22 mouse cellular contexts compared by ENCODE assay signal in the genomic region with DNA sequence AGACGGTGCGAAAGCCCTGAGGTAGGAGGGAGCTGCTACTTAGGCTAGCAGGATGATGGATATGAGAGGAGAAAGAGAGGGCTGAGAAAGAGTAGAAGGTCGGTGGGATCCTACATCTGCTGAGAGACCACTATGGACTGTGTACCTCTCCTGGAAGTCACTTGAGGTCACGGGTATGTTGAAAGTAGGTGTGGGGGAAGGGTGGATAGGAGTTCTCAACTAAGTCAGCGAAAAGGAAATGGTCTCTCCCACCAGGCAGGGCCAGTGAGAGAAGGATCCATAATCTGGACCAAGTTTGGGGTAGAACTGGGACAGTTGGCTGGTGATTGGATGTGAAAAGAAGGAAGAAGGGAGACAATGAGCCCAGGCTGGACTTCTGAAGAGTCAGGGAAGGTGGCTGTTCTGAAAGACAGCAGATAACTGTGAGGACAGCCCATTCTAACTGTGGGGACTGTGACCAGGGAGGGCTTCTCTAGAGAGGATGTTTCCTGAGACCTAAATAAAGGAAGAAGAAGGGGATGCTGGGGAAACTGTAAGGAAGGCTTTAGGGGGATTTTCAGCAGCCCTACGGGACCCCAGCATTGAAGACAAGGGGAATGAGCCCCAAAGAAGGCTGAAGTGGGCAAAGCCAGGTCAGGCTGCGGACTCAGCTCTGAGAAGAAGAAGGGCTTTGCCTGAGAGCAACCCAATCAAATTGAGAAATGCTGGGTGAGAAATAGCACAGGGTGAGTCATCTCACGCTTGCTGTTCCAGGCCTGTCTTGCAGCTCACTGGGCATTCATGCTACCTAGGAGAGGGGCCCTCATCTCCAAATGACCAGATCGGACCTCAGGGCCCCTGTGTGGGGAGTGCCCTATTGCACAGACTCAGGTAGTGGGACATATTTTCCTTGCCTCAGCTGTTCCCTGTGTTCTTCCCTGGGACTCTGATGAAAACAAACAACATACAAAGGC. TPM values are rescaled to one million over a fixed set of nuclear protein-coding genes. Genes with fewer than 3 reads are reported as not detected.
"Had no signal": no experiment of that assay in that cellular context is flagged by ENCODE, and none has a peak within 500 bp of the region (broad histone marks: within the 10 kb centered on the region; RNA-seq: fewer than 3 reads in every experiment).

No protein-coding gene starts in this region.

- H3K4me2 ChIP-seq: lung, embryonic 15.5 days; midbrain, embryonic 13.5 days; neural tube, embryonic 13.5 days had no signal

- H3K9me3 ChIP-seq: lung, embryonic 15.5 days; midbrain, embryonic 13.5 days; neural tube, embryonic 13.5 days had no signal

- H3K27ac ChIP-seq: kidney, postnatal 0 days; layer of hippocampus, adult 2 months; liver, embryonic 14.5 days; lung, embryonic 15.5 days; midbrain, embryonic 10.5 days; midbrain, embryonic 13.5 days; neural tube, embryonic 13.5 days; stomach, postnatal 0 days had no signal

- ATAC-seq: midbrain, embryonic 13.5 days; midbrain, embryonic 16.5 days had no signal

- H3K36me3 ChIP-seq: lung, embryonic 15.5 days; midbrain, embryonic 10.5 days; midbrain, embryonic 13.5 days; neural tube, embryonic 13.5 days had no signal

- H3K4me1 ChIP-seq: lung, embryonic 15.5 days; megakaryocyte, embryonic 14.5 days; midbrain, embryonic 10.5 days; midbrain, embryonic 13.5 days; neural tube, embryonic 13.5 days had no signal

- H3K27me3 ChIP-seq: lung, embryonic 15.5 days; megakaryocyte, embryonic 14.5 days; midbrain, embryonic 13.5 days; neural tube, embryonic 13.5 days had no signal

- DNase-seq: kidney, postnatal 25 days; layer of hippocampus, adult 9-11 months; lung, adult 18-20 months; lung, postnatal 10 days; lung, postnatal 36 days; retina, postnatal 1 day; right cerebral cortex, postnatal 25 days; spleen, adult 18-20 months; thymus, adult 2 months; thymus, postnatal 14 days; thymus, postnatal 4 days had no signal

- H3K4me3 ChIP-seq: layer of hippocampus, adult 2 months; lung, embryonic 15.5 days; megakaryocyte, embryonic 14.5 days; midbrain, embryonic 10.5 days; midbrain, embryonic 13.5 days; myocyte; neural tube, embryonic 13.5 days had no signal

- H3K9ac ChIP-seq: liver, embryonic 14.5 days; lung, embryonic 15.5 days; midbrain, embryonic 13.5 days; neural tube, embryonic 13.5 days had no signal

RNA-seq across cellular contexts. Expression of a gene that starts 23.2 kb away (rescaled TPM):
- polyA plus RNA-seq: midbrain, embryonic 10.5 days; neural tube, embryonic 13.5 days had no signal
